Mouse (Mus musculus) intestine, embryonic 14.5 days (tissue): ENCODE results near the gene Ror1. TPM values are rescaled to one million over a fixed set of nuclear protein-coding genes. Genes with fewer than 3 reads are reported as not detected.
A peak's percentile ranks its signal among the peaks of the same experiment; 100 is the strongest.

ENCODE experiments used
- ATAC-seq: fragments of 200-750 bp; cut with Nextera tagmentation; replicated peaks from 2 replicates; pipeline ENCODE4 v1.8.0; 2017; ENCODE audit warnings: low read depth, moderate number of reproducible peaks, moderate TSS enrichment, moderate library complexity; ENCODE audit not compliant: low FRiP score, low TSS enrichment
- DNase-seq: peaks from one replicate; pipeline ENCODE4 v3.0.0-alpha.2; 2018; ENCODE audit warnings: low spot score
- H3K27ac ChIP-seq: fragments of 300-500 bp; sonication (generic); 2 replicates; pipeline ENCODE4 v1.5.1; 2014; ENCODE audit warnings: low read depth, mild to moderate bottlenecking, control low read depth
- H3K27me3 ChIP-seq: fragments of 300-500 bp; sonication (generic); replicated peaks from 2 replicates; pipeline ENCODE4 v1.6.1; 2014; ENCODE audit warnings: low read length, control low read depth; ENCODE audit not compliant: control insufficient read depth, insufficient read depth
- H3K36me3 ChIP-seq: fragments of 300-500 bp; sonication (generic); 2 replicates; pipeline ENCODE4 v1.6.1; 2014; ENCODE audit warnings: low read length, control low read depth; ENCODE audit not compliant: control insufficient read depth, insufficient read depth
- H3K4me1 ChIP-seq: fragments of 300-500 bp; sonication (generic); replicated peaks from 2 replicates; pipeline ENCODE4 v1.6.1; 2014; ENCODE audit warnings: low read length, control low read depth, mixed read lengths; ENCODE audit not compliant: control insufficient read depth, insufficient read depth
- H3K4me2 ChIP-seq: fragments of 300-500 bp; sonication (generic); 2 replicates; pipeline ENCODE4 v1.6.1; 2014; ENCODE audit warnings: low read length
- H3K4me3 ChIP-seq: fragments of 300-500 bp; sonication (generic); 2 replicates; pipeline ENCODE4 v1.5.1; 2014; ENCODE audit warnings: low read depth, low read length, control low read depth, mixed read lengths
- H3K9ac ChIP-seq: fragments of 300-500 bp; sonication (generic); 2 replicates; pipeline ENCODE4 v1.6.1; 2014; ENCODE audit warnings: mild to moderate bottlenecking, low read length
- H3K9me3 ChIP-seq: fragments of 300-500 bp; sonication (generic); 2 replicates; pipeline ENCODE4 v1.6.1; 2016; ENCODE audit warnings: low read length, control low read depth; ENCODE audit not compliant: control insufficient read depth
- WGBS: fragments of 180-500 bp; shearing (Covaris S2); extraction: QIAGEN DNeasy Blood & Tissue Kit; methylation state at CpG from one replicate; pipeline ENCODE4 v1.1.7; 2014; 5-methylcytosine and 5-hydroxymethylcytosine counted together
- polyA plus RNA-seq: library from polyadenylated mRNA; unstranded; fragments of >200 nt; fragmentation: Nextera tagmentation; extraction: Ambion mirVana; gene quantifications from 2 replicates; pipeline ENCODE4 v1.2.1, GENCODE M21; 2014

Ror1 gene
- polyA plus RNA-seq, 1 experiment from 2014 or later, result 12.1 TPM

- Histone ChIP-seq H3K36me3 (no peaks in the 10 kb centered on the region), H3K27ac (peak overlapping the region; percentile 48), H3K4me3 (no peak overlapping the region), H3K4me2 (no peak overlapping the region), H3K4me1 (peaks cover 15% of the 10 kb centered on the region), H3K9me3 (no peaks in the 10 kb centered on the region), H3K9ac (no peak overlapping the region), H3K27me3 (no peaks in the 10 kb centered on the region)
- 14% methylated on average over 6 of the region's 6 CpGs for WGBS
- DNase-seq (peak; percentile 64), ATAC-seq (peak; percentile 80)
Measured at GRCm38 (mm10) chr4:100321758-100322157, 226.2 kb downstream of the Ror1 start.

DNA sequence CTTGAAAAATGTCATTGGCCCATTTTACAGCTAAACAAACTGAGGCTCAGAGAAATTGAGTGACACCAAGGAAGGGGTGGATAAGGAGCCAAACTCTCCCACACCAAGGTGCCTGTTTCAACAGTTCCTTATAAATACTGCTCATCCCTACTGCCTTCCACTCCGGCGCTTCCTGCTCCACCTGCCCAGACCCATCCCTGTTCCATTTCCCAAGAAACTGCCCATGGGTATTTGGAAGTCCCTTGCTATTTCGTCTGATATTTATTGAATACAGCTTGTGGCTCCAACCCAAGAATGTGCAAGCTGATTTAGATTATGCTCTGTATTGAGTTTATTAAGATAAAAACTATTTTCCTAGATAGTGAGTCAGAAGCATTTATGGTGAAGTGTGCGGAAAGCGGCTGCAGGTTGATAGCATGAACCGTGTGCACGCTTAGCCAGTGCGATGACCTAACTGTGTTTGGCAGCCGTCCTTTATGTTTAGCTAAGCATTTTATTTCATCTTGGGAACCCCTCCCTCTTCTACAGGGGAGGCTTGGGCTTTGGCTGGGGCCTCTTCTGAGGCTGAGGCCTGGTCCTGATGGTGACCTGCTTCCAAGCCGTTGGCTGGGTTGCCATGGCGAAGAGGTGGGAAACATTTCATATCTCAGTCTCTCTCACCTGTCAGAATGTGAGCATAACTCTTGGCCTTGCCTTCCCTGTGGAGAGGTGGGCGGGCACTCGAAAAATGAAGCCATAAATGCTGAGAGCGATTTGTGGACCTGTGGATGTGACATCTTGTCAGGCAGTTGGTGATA lies 229.3 kb downstream of the Ror1 start:
- H3K4me2 ChIP-seq, result no peak overlapping the region
- ATAC-seq (no peak; the same call in 1 of the 2 replicates), DNase-seq (peak; percentile 55)
- H3K9me3 ChIP-seq, result no peaks in the 10 kb centered on the region
- H3K36me3 ChIP-seq, result no peaks in the 10 kb centered on the region
- H3K27ac ChIP-seq, result no peak overlapping the region
- no peaks in the 10 kb centered on the region for H3K27me3 ChIP-seq
- 65% methylated on average over 14 of the region's 14 CpGs for WGBS
- H3K4me1 ChIP-seq, result peaks cover 15% of the 10 kb centered on the region
- no peak overlapping the region for H3K4me3 ChIP-seq
- H3K9ac ChIP-seq, result no peak overlapping the region

DNA sequence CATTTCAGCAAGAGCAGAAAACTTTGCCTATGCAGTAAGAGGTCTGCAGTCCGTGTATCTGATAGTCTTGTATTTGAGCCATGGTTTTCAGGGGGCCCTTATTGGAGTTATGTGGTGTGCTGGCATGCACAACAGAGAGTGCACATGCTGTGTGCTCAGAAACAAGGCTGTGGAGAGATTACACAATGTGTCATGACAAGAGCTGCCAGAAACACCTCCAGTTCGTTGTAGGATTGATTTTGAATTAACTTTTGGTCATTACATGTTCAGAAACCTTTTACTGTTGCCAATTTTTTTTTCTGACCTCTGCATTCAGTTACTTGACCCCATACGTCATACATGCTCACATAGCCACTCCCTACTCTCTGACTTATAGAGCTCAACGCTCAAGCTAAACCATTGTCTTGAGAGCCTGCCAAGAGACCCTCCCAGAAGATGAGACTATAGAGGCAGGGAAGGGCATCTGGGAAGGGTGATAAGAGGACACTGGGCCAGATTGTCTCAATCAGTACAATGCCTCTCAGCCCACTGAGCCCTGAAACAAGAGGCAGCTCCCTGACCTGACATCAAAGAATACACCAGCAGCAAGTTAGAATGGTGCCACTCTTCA lies 232.9 kb downstream of the Ror1 start:
- WGBS, result 55% methylated on average over 4 of the region's 4 CpGs
- no peak overlapping the region for H3K27ac ChIP-seq

GRCm38 (mm10) chr4:100335168-100335567 lies 239.6 kb downstream of the Ror1 start:
- no peaks in the 10 kb centered on the region for H3K36me3 ChIP-seq
- no peak for DNase-seq
- H3K4me1 ChIP-seq, result peaks cover 8% of the 10 kb centered on the region; the same call in 1 of the 2 replicates
- H3K9me3 ChIP-seq, result no peaks in the 10 kb centered on the region
- H3K27me3 ChIP-seq, result no peaks in the 10 kb centered on the region
- no peak overlapping the region for H3K4me2 ChIP-seq
- no peak overlapping the region for H3K9ac ChIP-seq
- ATAC-seq, result no peak
- no peak overlapping the region for H3K4me3 ChIP-seq
- 64% methylated on average over 2 of the region's 2 CpGs for WGBS
- no peak overlapping the region for H3K27ac ChIP-seq

More for the DNA sequence above, 232.9 kb downstream of the Ror1 start:
- Histone ChIP-seq H3K4me2 (no peak overlapping the region), H3K36me3 (no peaks in the 10 kb centered on the region), H3K9ac (no peak overlapping the region), H3K27me3 (no peaks in the 10 kb centered on the region), H3K9me3 (no peaks in the 10 kb centered on the region), H3K4me1 (no peaks in the 10 kb centered on the region; the same call in 1 of the 2 replicates), H3K4me3 (no peak overlapping the region)
- no peak for DNase-seq
- no peak for ATAC-seq

- no peaks in the 10 kb centered on the region for H3K27me3 ChIP-seq
- no peak overlapping the region for H3K4me2 ChIP-seq
- no peak overlapping the region for H3K9ac ChIP-seq
- H3K27ac ChIP-seq, result no peak overlapping the region
- WGBS, result 78% methylated on average over 3 of the region's 3 CpGs
- ATAC-seq (no peak), DNase-seq (no peak)
- H3K36me3 ChIP-seq, result no peaks in the 10 kb centered on the region
- H3K9me3 ChIP-seq, result no peaks in the 10 kb centered on the region
- H3K4me1 ChIP-seq, result no peaks in the 10 kb centered on the region
- H3K4me3 ChIP-seq, result no peak overlapping the region
Measured at GRCm38 (mm10) chr4:100347791-100348190, 252.2 kb downstream of the Ror1 start.

- DNase-seq (no peak), ATAC-seq (no peak)
- no peaks in the 10 kb centered on the region for H3K4me1 ChIP-seq
- H3K4me3 ChIP-seq, result no peak overlapping the region
- H3K27ac ChIP-seq, result no peak overlapping the region
- H3K9me3 ChIP-seq, result no peaks in the 10 kb centered on the region
- H3K9ac ChIP-seq, result no peak overlapping the region
- H3K27me3 ChIP-seq, result no peaks in the 10 kb centered on the region
- no peak overlapping the region for H3K4me2 ChIP-seq
- no peaks in the 10 kb centered on the region for H3K36me3 ChIP-seq
- WGBS, result 82% methylated on average over 7 of the region's 7 CpGs
Measured at GRCm38 (mm10) chr4:100350106-100350795, 254.7 kb downstream of the Ror1 start.

GRCm38 (mm10) chr4:100351797-100352290 lies 256.3 kb downstream of the Ror1 start:
- H3K4me1 ChIP-seq, result no peaks in the 10 kb centered on the region
- DNase-seq (no peak), ATAC-seq (no peak)
- no peak overlapping the region for H3K4me3 ChIP-seq
- H3K9me3 ChIP-seq, result no peaks in the 10 kb centered on the region
- no peaks in the 10 kb centered on the region for H3K36me3 ChIP-seq
- H3K9ac ChIP-seq, result no peak overlapping the region
- no peak overlapping the region for H3K27ac ChIP-seq
- H3K27me3 ChIP-seq, result no peaks in the 10 kb centered on the region
- no peak overlapping the region for H3K4me2 ChIP-seq

DNA sequence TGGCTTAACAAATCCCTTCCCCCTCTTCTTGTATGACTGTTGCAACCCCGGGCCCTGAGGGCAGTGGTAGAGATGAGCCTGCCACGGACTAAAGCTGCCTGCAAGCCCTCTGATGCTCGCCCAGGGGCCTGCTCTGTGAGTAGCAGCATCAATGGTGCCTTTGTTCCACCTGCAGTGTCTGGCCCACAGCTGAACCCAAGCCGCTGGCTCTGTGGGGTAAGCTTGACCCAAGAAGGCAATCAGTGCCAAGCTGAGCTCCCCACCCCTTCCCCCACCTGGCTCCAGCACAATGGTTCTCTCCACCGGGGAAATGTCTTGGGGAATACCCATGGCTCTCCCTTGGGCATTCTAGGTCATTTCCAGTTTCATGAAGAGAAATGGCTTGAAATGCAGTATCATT lies 260.0 kb downstream of the Ror1 start:
- Histone ChIP-seq H3K4me1 (no peaks in the 10 kb centered on the region; the same call in 1 of the 2 replicates), H3K9ac (no peak overlapping the region), H3K4me2 (no peak overlapping the region), H3K9me3 (no peaks in the 10 kb centered on the region), H3K27me3 (no peaks in the 10 kb centered on the region), H3K4me3 (no peak overlapping the region), H3K36me3 (no peaks in the 10 kb centered on the region), H3K27ac (no peak overlapping the region)
- 0 out of 2 replicates have a peak, but pooled peaks have one; percentile 36 for ATAC-seq
- WGBS, result 73% methylated on average over 5 of the region's 5 CpGs
- DNase-seq, result no peak
